Mouse (Mus musculus) gastrocnemius, adult 8-10 months (tissue): ENCODE data around the gene Vcp. TPM values are rescaled to one million over a fixed set of nuclear protein-coding genes. Genes with fewer than 3 reads are reported as not detected.

Experiments used
- DNase-seq, 2 experiments: peaks; one replicate each; pipeline ENCODE4 v3.0.0; 2022; ENCODE audit warnings: low spot score in 2 of 2
- total RNA-seq, 4 experiments: library from RNA; stranded (reverse); gene quantifications; 2 replicates each; pipeline ENCODE4 v1.2.4; 2022

Gene Vcp
- total RNA-seq, 4 experiments from 2014 or later: 252 to 285 (median 260) TPM

GRCm38 (mm10) chr4:42973868-42974267, 26.4 kb downstream of the Vcp start:
- no peak for DNase-seq

- no peak for DNase-seq
Observed at GRCm38 (mm10) chr4:42972952-42973351, 27.4 kb downstream of the Vcp start.

- DNase-seq: no peak
Observed at GRCm38 (mm10) chr4:42969304-42969703, 31.0 kb downstream of the Vcp start, which contains the start of gene 1700022I11Rik. TSS of gene 1700022I11Rik (plus strand) at chr4:42969604.

DNA sequence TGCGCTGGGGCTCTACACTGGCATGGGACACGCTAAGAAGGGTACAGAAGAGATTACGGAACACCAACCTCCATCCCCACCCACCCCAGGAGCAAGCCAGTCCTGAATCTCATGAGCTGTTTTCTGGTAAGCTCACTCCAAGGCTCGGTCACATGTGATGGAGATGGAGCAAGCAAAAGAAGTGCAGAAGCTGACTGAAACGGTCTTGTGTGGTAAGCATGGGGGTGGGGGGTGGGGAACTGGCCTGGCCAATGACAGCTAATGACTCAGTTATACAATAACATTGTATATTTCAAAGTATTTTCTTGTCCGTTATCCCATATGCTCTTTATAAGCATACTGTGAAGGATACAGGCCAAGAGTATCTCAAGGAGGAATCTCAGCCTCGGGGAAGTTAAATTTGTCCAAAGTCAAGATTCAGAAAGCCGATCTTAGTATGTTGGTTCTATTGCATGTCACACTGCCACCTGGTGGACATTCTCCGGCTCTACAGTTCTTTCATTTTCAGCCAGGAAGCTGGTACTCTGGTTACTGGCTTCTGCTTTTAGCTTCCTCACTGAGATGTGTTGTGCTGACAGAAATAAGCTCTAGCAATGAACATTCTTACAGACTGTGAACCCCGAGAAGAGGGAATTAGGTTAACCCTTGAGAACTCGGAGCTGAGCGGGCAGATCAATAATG, 35.1 kb downstream of the Vcp start:
- no peak for DNase-seq

GRCm38 (mm10) chr4:42963480-42963879, 36.8 kb downstream of the Vcp start:
- DNase-seq: no peak

GRCm38 (mm10) chr4:42961592-42961991, 38.7 kb downstream of the Vcp start:
- peak in 1 of 2 experiments; percentile 46 for DNase-seq

DNA sequence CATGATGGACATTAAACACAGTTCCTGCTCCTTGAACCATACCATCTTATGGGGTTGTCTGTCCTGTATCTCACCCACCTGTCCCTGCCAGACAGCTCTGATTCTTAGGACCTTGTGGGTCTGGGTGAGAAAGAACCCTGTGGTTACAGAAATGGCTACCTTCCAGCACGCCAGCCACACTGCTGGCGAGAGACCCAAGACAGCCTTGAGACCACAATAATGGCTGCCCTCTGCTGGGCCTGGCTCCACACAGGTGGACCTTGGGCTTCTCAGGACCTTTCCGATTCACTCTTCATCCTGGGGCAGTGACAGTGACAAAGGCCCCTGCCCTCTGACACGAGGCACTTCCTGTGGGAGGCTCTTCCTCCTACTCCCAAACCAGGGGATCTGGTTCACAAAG, 40.9 kb downstream of the Vcp start:
- DNase-seq: no peak

- no peak for DNase-seq
Observed at GRCm38 (mm10) chr4:42958942-42959341, 41.4 kb downstream of the Vcp start.

GRCm38 (mm10) chr4:42957979-42958378, 42.3 kb downstream of the Vcp start:
- no peak for DNase-seq

DNA sequence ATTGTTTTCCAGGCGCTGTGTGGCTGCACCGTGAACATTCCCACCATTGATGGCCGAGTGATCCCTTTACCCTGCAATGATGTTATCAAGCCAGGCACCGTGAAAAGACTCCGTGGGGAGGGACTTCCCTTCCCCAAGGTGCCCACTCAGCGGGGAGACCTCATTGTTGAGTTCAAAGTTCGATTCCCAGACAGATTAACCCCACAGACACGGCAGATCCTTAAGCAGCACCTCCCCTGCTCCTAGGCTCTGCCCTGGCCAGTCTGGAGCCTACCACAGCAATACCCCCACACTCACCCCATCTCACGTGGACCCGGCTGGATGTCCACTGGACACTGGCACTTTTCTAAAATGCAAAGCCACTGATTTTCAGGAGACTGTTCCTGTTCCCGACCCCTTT, 43.0 kb downstream of the Vcp start:
- DNase-seq: no peak

- DNase-seq: no peak
Observed at GRCm38 (mm10) chr4:42956581-42956980, 43.7 kb downstream of the Vcp start.

- no peak for DNase-seq
Observed at GRCm38 (mm10) chr4:42955200-42955599, 45.1 kb downstream of the Vcp start.

DNA sequence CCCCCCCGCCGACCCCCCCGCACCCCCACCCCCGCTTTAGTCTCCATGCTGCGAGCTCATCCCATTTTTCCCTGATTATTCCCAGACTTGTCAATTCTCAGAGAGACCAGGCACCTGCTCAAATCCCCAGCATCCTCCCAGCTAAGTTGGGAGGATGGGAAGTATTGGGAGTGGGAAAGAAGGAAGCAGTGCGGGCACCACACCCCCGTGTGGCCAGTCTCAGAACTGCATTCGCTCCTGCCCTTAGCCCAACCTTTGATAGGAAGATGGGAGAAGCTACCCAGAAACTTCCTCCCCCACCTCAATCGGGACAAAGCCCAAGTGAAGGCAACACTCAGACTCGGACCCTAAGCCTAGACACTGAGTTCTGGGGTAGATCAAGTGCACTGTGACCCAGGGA, 46.0 kb downstream of the Vcp start:
- DNase-seq: peak; percentile 81 to 82

GRCm38 (mm10) chr4:42953435-42954094, 46.7 kb downstream of the Vcp start:
- peak; percentile 84 to 89 for DNase-seq

GRCm38 (mm10) chr4:42952563-42952962, 47.7 kb downstream of the Vcp start:
- peak; percentile 78 to 87 for DNase-seq

GRCm38 (mm10) chr4:42951206-42952195, 48.8 kb downstream of the Vcp start:
- peak in 1 of 2 experiments; percentile 26 for DNase-seq

GRCm38 (mm10) chr4:42950065-42950558, 50.2 kb downstream of the Vcp start:
- peak; percentile 91 to 92 for DNase-seq

DNA sequence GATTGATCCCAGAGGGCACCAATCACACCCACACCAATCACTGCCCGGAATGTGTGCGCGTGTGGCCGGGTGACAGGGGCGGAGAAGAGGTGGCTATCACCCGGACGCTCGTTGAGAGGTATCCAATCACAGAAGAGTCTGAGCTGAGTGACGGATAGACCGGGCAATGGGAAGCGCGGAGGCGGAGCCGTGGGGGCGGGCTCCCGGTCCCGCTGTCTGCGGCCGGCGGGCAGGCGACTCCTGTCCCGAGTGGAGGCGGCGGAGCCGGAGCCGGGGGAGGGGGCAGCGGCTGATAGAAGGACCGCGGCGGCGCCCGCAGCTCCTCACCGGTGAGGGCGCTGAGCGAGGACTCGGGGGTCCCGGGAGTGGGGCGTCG, 50.6 kb downstream of the Vcp start, which contains the start of gene Dnajb5:
Dnajb5 (plus strand) TSS at position 139 of the 376 bp plus-strand sequence.
- DNase-seq: peak; percentile 98 to 99

GRCm38 (mm10) chr4:42949051-42949675, 51.1 kb downstream of the Vcp start:
- no peak for DNase-seq

DNA sequence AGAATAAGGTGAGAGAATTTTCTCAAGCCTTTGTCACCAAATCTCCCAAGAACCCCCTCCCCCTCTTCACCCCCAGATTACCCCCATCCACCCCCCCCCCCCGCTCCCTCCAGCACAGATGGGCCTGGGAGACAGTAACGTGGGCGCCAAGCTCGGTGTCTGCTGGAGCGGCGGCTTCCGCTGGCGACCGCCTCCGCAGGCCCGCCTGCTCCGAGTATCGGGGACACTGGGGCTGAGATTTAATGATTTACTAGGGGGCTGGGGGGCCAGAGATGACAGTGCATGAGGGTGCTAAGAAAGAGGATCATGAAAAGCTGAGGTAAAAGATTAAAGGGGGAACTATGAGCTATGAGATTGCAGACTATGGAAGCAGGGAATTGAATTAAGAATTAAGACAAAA, 51.8 kb downstream of the Vcp start:
- DNase-seq: no peak

DNA sequence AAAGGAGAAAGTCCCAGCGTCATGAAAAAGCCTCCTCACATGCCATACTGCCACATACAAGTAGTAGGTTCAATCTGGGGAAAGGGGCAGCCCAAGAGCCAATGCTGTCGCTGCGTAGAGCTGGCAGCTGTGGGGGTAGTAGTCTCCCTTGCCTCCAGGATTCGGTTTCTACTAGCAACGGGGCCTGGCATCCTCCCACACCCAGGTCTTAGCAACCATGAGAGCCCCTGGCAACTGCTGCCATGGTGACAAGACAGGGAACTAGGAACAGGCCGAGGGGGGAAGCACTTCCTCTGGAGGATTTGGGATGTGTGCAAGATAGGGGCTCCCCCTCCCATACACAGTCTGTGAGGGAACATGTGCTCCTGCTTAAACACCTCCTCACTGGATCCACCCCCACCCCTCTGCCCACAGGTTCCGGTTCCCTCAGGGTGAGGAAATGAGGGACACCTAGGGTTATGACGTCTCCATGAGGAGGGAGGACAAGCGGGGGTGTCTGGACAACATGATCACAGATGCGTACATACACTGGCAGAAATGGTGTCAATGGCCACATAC, 53.5 kb downstream of the Vcp start:
- no peak for DNase-seq
